Mouse (Mus musculus) liver, adult 2 months (tissue): Measurements from ENCODE around the gene B4galt2. TPM values are rescaled to one million over a fixed set of nuclear protein-coding genes. Genes with fewer than 3 reads are reported as not detected.

Source experiments
- DNase-seq: peaks from one replicate; pipeline ENCODE4 v3.0.0-alpha.2; 2011; ENCODE audit warnings: low read depth, low spot score; ENCODE audit errors: extremely low read depth
- H3K27ac ChIP-seq: fragments of 200-500 bp; replicated peaks from 2 replicates; pipeline ENCODE4 v1.5.1; 2012; ENCODE audit warnings: low read depth, mild to moderate bottlenecking, control low read depth, inconsistent platforms, low read length; ENCODE audit not compliant: insufficient read depth
- H3K27me3 ChIP-seq: fragments of 200-500 bp; 2 replicates; pipeline ENCODE4 v1.6.1; 2012; ENCODE audit warnings: mild to moderate bottlenecking, moderate library complexity, low read length, inconsistent platforms; ENCODE audit not compliant: control insufficient read depth, insufficient read depth
- H3K36me3 ChIP-seq: fragments of 200-500 bp; 2 replicates; pipeline ENCODE4 v1.6.1; 2012; ENCODE audit warnings: low read length, inconsistent platforms; ENCODE audit not compliant: control insufficient read depth, insufficient read depth
- H3K4me1 ChIP-seq: fragments of 200-500 bp; 2 replicates; pipeline ENCODE4 v1.6.1; 2011; ENCODE audit warnings: low read length; ENCODE audit not compliant: control insufficient read depth, insufficient read depth
- H3K4me3 ChIP-seq: fragments of 200-500 bp; 2 replicates; pipeline ENCODE4 v1.5.1; 2011; ENCODE audit warnings: low read depth, mild to moderate bottlenecking, control low read depth, low read length, moderate library complexity; ENCODE audit not compliant: insufficient read depth
- H3K79me2 ChIP-seq: fragments of 200-500 bp; 2 replicates; pipeline ENCODE4 v1.6.1; 2012; ENCODE audit warnings: inconsistent platforms, mild to moderate bottlenecking, low read length, moderate library complexity; ENCODE audit not compliant: control insufficient read depth, insufficient read depth
- H3K9ac ChIP-seq: fragments of 200-500 bp; 2 replicates; pipeline ENCODE4 v1.6.1; 2012; ENCODE audit warnings: low read depth, mild to moderate bottlenecking, control low read depth, inconsistent platforms, low read length
- CTCF ChIP-seq: fragments of 200-500 bp; IDR thresholded peaks from 2 replicates; pipeline ENCODE4 v1.5.1; 2011; ENCODE audit warnings: low read depth, low read length, control low read depth
- POLR2A ChIP-seq: fragments of 200-500 bp; IDR thresholded peaks from 2 replicates; pipeline ENCODE4 v1.6.1; 2011; ENCODE audit warnings: low read length, control low read depth; ENCODE audit not compliant: insufficient read depth; ENCODE audit errors: extremely low read depth
- whole genome bisulfite sequencing: fragments of 180-500 bp; shearing (Covaris S2); methylation state at CpG from one replicate; pipeline ENCODE4 v1.1.7; 2018; 5-methylcytosine and 5-hydroxymethylcytosine counted together
- polyA plus RNA-seq: library from polyadenylated mRNA; depleted of rRNA; stranded (reverse); fragments of >200 nt; gene quantifications from 2 replicates; pipeline ENCODE4 v1.2.3, GENCODE M21; 2012; rRNA removed
- total RNA-seq: library from RNA; depleted of rRNA; stranded (reverse); fragments of >200 nt; gene quantifications from 2 replicates; pipeline ENCODE4 v1.2.3, GENCODE M21; 2014; rRNA removed

The B4galt2 gene
- total and polyA plus RNA-seq, 2 experiments: 0.18 to 0.80 TPM

- TF ChIP-seq CTCF (peak; percentile 98), POLR2A (no peak)
- Histone ChIP-seq H3K27me3 (no peaks in the 10 kb centered on the region), H3K4me1 (peaks cover 8% of the 10 kb centered on the region), H3K27ac (0 out of 2 replicates have a peak overlapping the region, but pooled peaks have one; percentile 1), H3K4me3 (no peak overlapping the region), H3K36me3 (no peaks in the 10 kb centered on the region), H3K79me2 (no peaks in the 10 kb centered on the region), H3K9ac (peak overlapping the region; percentile 35)
- WGBS: 6% methylated on average over 12 of the region's 12 CpGs
- peak; percentile 78 for DNase-seq
These were observed 53.8 kb downstream of the B4galt2 start for GRCm38 (mm10) chr4:117829260-117830123.

- H3K27ac ChIP-seq: no peak overlapping the region
- no peaks in the 10 kb centered on the region for H3K79me2 ChIP-seq
- no peak overlapping the region for H3K4me3 ChIP-seq
- TF ChIP-seq CTCF (no peak), POLR2A (no peak)
- no peaks in the 10 kb centered on the region for H3K27me3 ChIP-seq
- peaks cover 8% of the 10 kb centered on the region for H3K4me1 ChIP-seq
- H3K9ac ChIP-seq: no peak overlapping the region
- no peaks in the 10 kb centered on the region for H3K36me3 ChIP-seq
- 79% methylated on average over 8 of the region's 8 CpGs for WGBS
- DNase-seq: no peak
These were observed 54.6 kb downstream of the B4galt2 start for GRCm38 (mm10) chr4:117828572-117829145.

Other genes with a start within 250 kb of the B4galt2 start
- gene Dmap1, start 201.2 kb downstream of the B4galt2 start, total RNA-seq: 16.7 and 16.8 TPM in 2 replicates
- 11.3 and 13.3 TPM in 2 replicates for gene Dmap1, start 201.2 kb downstream of the B4galt2 start, polyA plus RNA-seq
- not detected in 2 replicates for gene Gm12845, start 159.1 kb downstream of the B4galt2 start, total RNA-seq
- not detected in 2 replicates for gene Gm12845, start 159.1 kb downstream of the B4galt2 start, polyA plus RNA-seq
- gene Klf17, start 117.8 kb downstream of the B4galt2 start, total RNA-seq: not detected in 2 replicates
- gene Klf17, start 117.8 kb downstream of the B4galt2 start, polyA plus RNA-seq: not detected in 2 replicates
- 9.1 and 11.0 TPM in 2 replicates for gene Slc6a9, start 49.0 kb downstream of the B4galt2 start, total RNA-seq
- 51.0 and 57.0 TPM in 2 replicates for gene Slc6a9, start 49.0 kb downstream of the B4galt2 start, polyA plus RNA-seq
- not detected in 2 replicates for gene Ccdc24, start 10.9 kb downstream of the B4galt2 start, total RNA-seq
- gene Ccdc24, start 10.9 kb downstream of the B4galt2 start, polyA plus RNA-seq: 0.51 and 0.54 TPM in 2 replicates
- 124 and 163 TPM in 2 replicates for gene Atp6v0b, start 3.8 kb upstream of the B4galt2 start, total RNA-seq
- 238 and 244 TPM in 2 replicates for gene Atp6v0b, start 3.8 kb upstream of the B4galt2 start, polyA plus RNA-seq
- 1.7 and 1.9 TPM in 2 replicates for gene Dph2, start 8.5 kb upstream of the B4galt2 start, total RNA-seq
- gene Dph2, start 8.5 kb upstream of the B4galt2 start, polyA plus RNA-seq: 6.9 and 10.2 TPM in 2 replicates
- gene Ipo13, start 31.5 kb upstream of the B4galt2 start, total RNA-seq: 3.5 and 5.2 TPM in 2 replicates
- 16.1 and 23.5 TPM in 2 replicates for gene Ipo13, start 31.5 kb upstream of the B4galt2 start, polyA plus RNA-seq
- gene Artn, start 46.3 kb upstream of the B4galt2 start, total RNA-seq: not detected in 2 replicates
- 0.07 TPM in 1 of 2 replicates, not detected in the other for gene Artn, start 46.3 kb upstream of the B4galt2 start, polyA plus RNA-seq